Mouse (Mus musculus) small intestine, adult 2 months (tissue): ENCODE results near the gene Slc40a1. TPM values are rescaled to one million over a fixed set of nuclear protein-coding genes. Genes with fewer than 3 reads are reported as not detected.

Experiments used
- H3K27ac ChIP-seq: fragments of 200-500 bp; 2 replicates; pipeline ENCODE4 v1.5.1; 2012; ENCODE audit warnings: low read depth, low read length, control low read depth, inconsistent platforms; ENCODE audit not compliant: insufficient read depth
- H3K27me3 ChIP-seq: fragments of 200-500 bp; 2 replicates; pipeline ENCODE4 v1.6.1; 2012; ENCODE audit warnings: mild to moderate bottlenecking, moderate library complexity, low read length, inconsistent platforms; ENCODE audit not compliant: control insufficient read depth, insufficient read depth
- H3K36me3 ChIP-seq: fragments of 200-500 bp; 2 replicates; pipeline ENCODE4 v1.6.1; 2012; ENCODE audit warnings: mild to moderate bottlenecking, low read length, control low read depth, inconsistent platforms; ENCODE audit not compliant: control insufficient read depth, insufficient read depth
- H3K4me1 ChIP-seq: fragments of 200-500 bp; 2 replicates; pipeline ENCODE4 v1.6.1; 2012; ENCODE audit warnings: low read length, inconsistent platforms, mixed read lengths; ENCODE audit not compliant: control insufficient read depth, insufficient read depth, insufficient read length
- H3K4me3 ChIP-seq: fragments of 200-500 bp; 2 replicates; pipeline ENCODE4 v1.5.1; 2012; ENCODE audit warnings: low read depth, mild to moderate bottlenecking, control low read depth, inconsistent platforms, low read length, moderate library complexity
- CTCF ChIP-seq: fragments of 200-500 bp; IDR thresholded peaks from 2 replicates; pipeline ENCODE4 v1.5.1; 2012; ENCODE audit warnings: low read depth, mild to moderate bottlenecking, control low read depth, inconsistent platforms, low read length, moderate library complexity, mixed read lengths; ENCODE audit not compliant: insufficient replicate concordance, insufficient read length; ENCODE audit errors: extremely low read depth
- POLR2A ChIP-seq: fragments of 200-500 bp; IDR thresholded peaks from 2 replicates; pipeline ENCODE4 v1.6.1; 2012; ENCODE audit warnings: low read depth, mild to moderate bottlenecking, control low read depth, inconsistent platforms, low read length, moderate library complexity
- WGBS: fragments of 180-500 bp; shearing (Covaris S2); methylation state at CpG from one replicate; pipeline ENCODE4 v1.1.7; 2018; 5-methylcytosine and 5-hydroxymethylcytosine counted together
- polyA plus RNA-seq: library from polyadenylated mRNA; depleted of rRNA; stranded (reverse); fragments of >200 nt; gene quantifications from 2 replicates; pipeline ENCODE4 v1.2.3, GENCODE M21; 2012

The Slc40a1 gene
- polyA plus RNA-seq, 1 experiment = 1.3 TPM

GRCm38 (mm10) chr1:45873250-45873649 lies 53.1 kb downstream of the Slc40a1 start:
- WGBS = 43% methylated on average over 2 of the region's 2 CpGs
- H3K27me3 ChIP-seq = no peaks in the 10 kb centered on the region
- TF ChIP-seq CTCF (no peak), POLR2A (no peak)
- no peaks in the 10 kb centered on the region for H3K36me3 ChIP-seq
- peaks cover 4% of the 10 kb centered on the region; the same call in 1 of the 2 replicates for H3K4me1 ChIP-seq
- no peak overlapping the region for H3K27ac ChIP-seq
- H3K4me3 ChIP-seq = no peak overlapping the region

DNA sequence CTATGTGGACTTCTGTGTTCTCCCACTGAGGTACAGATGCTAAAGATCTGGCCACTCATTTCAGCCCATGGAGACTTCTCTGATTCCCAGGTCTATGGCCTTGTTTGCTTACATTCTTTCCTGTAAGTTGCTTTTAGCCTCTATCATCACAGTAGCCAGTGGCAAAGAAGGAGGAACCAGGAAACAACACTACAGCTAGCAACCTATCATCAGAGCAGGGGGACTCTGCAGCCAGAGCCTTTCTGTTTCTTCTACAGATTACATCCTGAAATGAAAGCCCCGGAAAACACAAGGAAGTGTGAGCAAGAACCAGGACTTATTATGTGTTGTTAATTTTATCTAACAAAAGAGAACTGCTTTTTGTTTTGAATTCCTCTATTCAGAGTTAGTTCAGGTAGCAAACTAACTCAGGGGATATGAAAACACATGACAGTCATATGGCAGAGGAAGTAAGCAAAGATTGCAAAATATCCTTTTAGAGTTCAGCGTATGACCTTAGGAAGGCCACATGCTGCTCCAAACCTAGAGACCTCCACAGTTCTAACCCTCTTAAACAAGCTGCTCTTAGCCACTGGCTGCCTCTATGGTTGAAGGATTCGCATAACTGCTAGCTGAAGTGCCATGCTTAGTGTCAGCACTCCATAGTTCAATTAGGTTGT lies 57.7 kb downstream of the Slc40a1 start:
- Histone ChIP-seq H3K36me3 (no peaks in the 10 kb centered on the region), H3K27ac (peak overlapping the region; percentile 73), H3K4me3 (no peak overlapping the region), H3K27me3 (no peaks in the 10 kb centered on the region), H3K4me1 (peaks cover 2% of the 10 kb centered on the region; the same call in 1 of the 2 replicates)
- TF ChIP-seq CTCF = no peak
- no peak for TF ChIP-seq POLR2A
- WGBS = 50% methylated on average over 3 of the region's 3 CpGs

GRCm38 (mm10) chr1:45868050-45868449 lies 58.3 kb downstream of the Slc40a1 start:
- Histone ChIP-seq H3K4me1 (peaks cover 2% of the 10 kb centered on the region; the same call in 1 of the 2 replicates), H3K36me3 (no peaks in the 10 kb centered on the region), H3K27me3 (no peaks in the 10 kb centered on the region), H3K27ac (no peak overlapping the region), H3K4me3 (no peak overlapping the region)
- TF ChIP-seq POLR2A (no peak), CTCF (no peak)
- 86% methylated on average over 1 of the region's 1 CpGs for WGBS

DNA sequence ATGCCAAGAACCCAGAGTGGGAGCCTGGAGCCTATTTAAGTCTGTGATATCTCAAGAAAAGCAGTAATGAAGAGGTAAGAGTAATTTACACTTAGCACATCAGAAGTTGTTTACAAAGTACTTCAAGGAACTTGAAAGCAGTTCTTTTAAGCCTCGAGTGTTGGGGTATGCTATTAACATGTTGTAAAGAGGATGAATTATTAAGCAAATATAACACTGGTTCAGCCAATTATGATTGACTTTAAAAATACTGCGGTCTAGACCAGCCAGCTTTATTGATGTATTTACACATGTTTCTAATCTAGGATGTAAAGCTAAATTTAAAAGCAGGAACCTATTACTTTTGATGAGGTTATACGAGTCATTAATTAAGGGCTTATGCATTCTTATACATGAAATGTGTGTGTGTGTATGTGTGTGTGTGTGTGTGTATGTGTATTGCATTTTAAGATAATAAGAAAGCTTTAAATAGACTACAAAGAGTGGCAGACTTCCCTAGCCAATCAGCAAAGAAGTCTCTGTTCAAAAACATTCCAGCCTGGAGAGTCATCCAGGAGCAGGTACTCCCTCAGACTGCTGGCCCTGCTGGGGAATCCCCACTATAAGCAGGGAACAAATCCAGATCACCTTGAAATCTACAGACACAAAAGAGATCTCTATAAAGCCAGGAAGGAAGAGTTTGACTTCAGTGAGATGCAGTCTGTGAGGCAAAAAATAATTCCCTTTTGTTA lies 59.9 kb downstream of the Slc40a1 start:
- H3K4me3 ChIP-seq = no peak overlapping the region
- H3K27me3 ChIP-seq = no peaks in the 10 kb centered on the region
- no peak overlapping the region for H3K27ac ChIP-seq
- WGBS = 28% methylated on average over 3 of the region's 3 CpGs
- no peaks in the 10 kb centered on the region for H3K36me3 ChIP-seq
- TF ChIP-seq POLR2A (no peak), CTCF (no peak)
- H3K4me1 ChIP-seq = peaks cover 2% of the 10 kb centered on the region; the same call in 1 of the 2 replicates

GRCm38 (mm10) chr1:45865727-45866126 lies 60.6 kb downstream of the Slc40a1 start:
- H3K27ac ChIP-seq = no peak overlapping the region
- no peak overlapping the region for H3K4me3 ChIP-seq
- WGBS = 54% methylated on average over 5 of the region's 5 CpGs
- no peaks in the 10 kb centered on the region for H3K36me3 ChIP-seq
- TF ChIP-seq CTCF (no peak), POLR2A (no peak)
- H3K27me3 ChIP-seq = no peaks in the 10 kb centered on the region
- peaks cover 2% of the 10 kb centered on the region; the same call in 1 of the 2 replicates for H3K4me1 ChIP-seq

GRCm38 (mm10) chr1:45865316-45865715 lies 61.0 kb downstream of the Slc40a1 start:
- no peak overlapping the region for H3K27ac ChIP-seq
- no peak for TF ChIP-seq POLR2A
- no peak for TF ChIP-seq CTCF
- peaks cover 2% of the 10 kb centered on the region; the same call in 1 of the 2 replicates for H3K4me1 ChIP-seq
- WGBS = 49% methylated on average over 1 of the region's 1 CpGs
- H3K27me3 ChIP-seq = no peaks in the 10 kb centered on the region
- no peaks in the 10 kb centered on the region for H3K36me3 ChIP-seq
- H3K4me3 ChIP-seq = no peak overlapping the region

DNA sequence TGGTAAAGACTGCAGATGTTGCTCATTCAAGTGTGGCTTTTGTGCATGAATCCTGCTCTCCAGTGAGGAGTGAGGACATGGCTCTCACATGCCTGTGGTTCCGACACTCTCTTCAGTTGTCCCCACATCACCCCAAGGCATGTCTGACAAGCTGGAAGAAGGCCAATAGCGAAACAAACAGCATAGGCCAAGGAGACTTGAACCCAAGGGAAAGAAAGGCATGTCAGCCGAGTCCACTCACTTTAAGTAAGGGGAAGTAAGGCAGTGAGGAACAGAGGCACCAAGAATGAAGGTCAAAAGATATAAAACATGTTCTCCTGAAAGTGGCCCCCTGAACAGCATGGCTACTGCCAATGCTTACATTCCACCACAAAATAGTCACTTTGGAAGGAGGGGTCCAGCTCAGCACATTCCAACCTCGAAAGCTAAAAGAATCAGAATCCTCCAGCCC lies 61.7 kb downstream of the Slc40a1 start:
- TF ChIP-seq POLR2A = no peak
- no peak for TF ChIP-seq CTCF
- Histone ChIP-seq H3K27ac (no peak overlapping the region), H3K36me3 (no peaks in the 10 kb centered on the region), H3K4me1 (peaks cover 2% of the 10 kb centered on the region; the same call in 1 of the 2 replicates), H3K27me3 (no peaks in the 10 kb centered on the region), H3K4me3 (no peak overlapping the region)
- WGBS = 66% methylated on average over 4 of the region's 4 CpGs
